Mouse (Mus musculus): ENCODE results near the gene Tbc1d2b.

DNA sequence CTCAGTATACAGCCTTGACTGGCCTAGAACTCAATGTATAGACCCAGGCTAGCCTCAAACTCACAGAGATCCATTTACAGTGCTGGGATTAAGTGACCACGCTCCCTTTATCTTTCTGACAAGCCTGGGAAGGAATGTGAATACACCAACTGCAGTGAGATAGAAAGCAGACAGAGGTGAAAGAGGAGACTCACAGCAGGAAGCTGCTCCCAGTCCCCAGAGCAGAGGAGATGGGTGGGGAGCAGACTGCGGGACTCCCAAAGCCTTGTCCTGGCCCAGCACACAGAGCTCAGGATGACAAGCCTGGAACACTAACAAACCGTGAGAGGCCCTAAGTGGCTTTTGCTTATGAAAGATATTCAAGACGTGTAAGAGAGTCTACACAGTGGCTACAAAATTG is 53.1 kb downstream of the Tbc1d2b start:
- TF ChIP-seq CTCF (IDR thresholded peaks at IDR 0.05; ENCODE audit: control insufficient read depth, insufficient read depth, insufficient replicate concordance, low read depth, low read length), result no peak
- no peak for TF ChIP-seq POLR2A (IDR thresholded peaks at IDR 0.05; ENCODE audit: control insufficient read depth, low read depth, low read length)

All from testis, adult 2 months (tissue).